Mouse (Mus musculus): Measurements from ENCODE around the gene Pitpnc1.

DNA sequence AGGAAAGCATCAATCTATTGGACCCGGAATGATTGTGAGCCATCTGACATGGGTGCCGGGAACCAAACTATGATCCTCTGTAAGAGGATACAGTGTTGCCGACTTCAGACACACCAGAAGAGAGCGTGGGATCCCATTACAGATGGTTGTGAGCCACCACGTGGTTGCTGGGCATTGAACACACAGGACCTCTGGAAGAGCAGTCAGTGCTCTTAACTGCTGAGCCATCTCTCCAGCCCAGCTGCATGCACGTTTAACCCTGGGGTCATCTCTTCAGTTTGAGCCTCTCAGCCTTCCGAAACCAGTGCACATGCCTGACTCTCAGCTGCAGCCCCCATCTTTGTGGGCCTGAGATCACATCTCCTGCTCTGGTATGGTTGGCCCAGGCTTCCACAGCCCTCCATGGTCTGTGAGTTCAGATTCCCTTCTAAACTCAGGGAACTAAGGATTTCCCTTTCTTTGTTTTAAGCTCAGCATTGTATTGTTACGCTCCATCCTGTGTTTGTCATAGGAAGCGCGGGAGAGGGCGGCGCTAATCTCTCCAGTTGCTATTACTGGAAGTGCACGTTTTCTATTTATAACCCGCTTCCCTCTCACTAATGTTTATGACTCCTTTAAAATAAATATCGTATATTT, 135.5 kb downstream of the Pitpnc1 start:
- TF ChIP-seq POLR2A (IDR thresholded peaks at IDR 0.05; ENCODE audit: borderline replicate concordance, control insufficient read depth, low read depth, low read length) = no peak
- no peak for TF ChIP-seq CTCF (IDR thresholded peaks at IDR 0.05; ENCODE audit: control insufficient read depth, insufficient read depth, low read length)

Data from bone marrow, adult 2 months (tissue).